Mouse (Mus musculus): ENCODE results near the gene Nfkbie. TPM values are rescaled to one million over a fixed set of nuclear protein-coding genes. Genes with fewer than 3 reads are reported as not detected.

The Nfkbie gene
- polyA plus RNA-seq (2012; rRNA removed), result 5.7 and 6.1 TPM in 2 replicates

GRCm38 (mm10) chr17:45555452-45556106, at the start of gene Nfkbie:
TSS of gene Nfkbie (plus strand) at chr17:45555703.
- peak; percentile 84 for DNase-seq (ENCODE audit: low spot score)

- no peak for DNase-seq (ENCODE audit: low spot score)
Measured at GRCm38 (mm10) chr17:45505941-45506465, 49.5 kb upstream of the Nfkbie start.

- peak; percentile 93 for DNase-seq (ENCODE audit: low spot score)
Measured at GRCm38 (mm10) chr17:45506700-45507189, 48.8 kb upstream of the Nfkbie start, which contains the start of gene Aars2. TSS of gene Aars2 (plus strand) at chr17:45506841.

GRCm38 (mm10) chr17:45510871-45511270, 44.6 kb upstream of the Nfkbie start:
- DNase-seq (ENCODE audit: low spot score), result no peak

GRCm38 (mm10) chr17:45511757-45512156, 43.7 kb upstream of the Nfkbie start:
- DNase-seq (ENCODE audit: low spot score), result no peak

GRCm38 (mm10) chr17:45515204-45515726, 40.2 kb upstream of the Nfkbie start:
- DNase-seq (ENCODE audit: low spot score), result no peak

- DNase-seq (ENCODE audit: low spot score), result no peak
Measured at GRCm38 (mm10) chr17:45515806-45516205, 39.7 kb upstream of the Nfkbie start.

- peak; percentile 48 for DNase-seq (ENCODE audit: low spot score)
Measured at GRCm38 (mm10) chr17:45516488-45516887, 39.0 kb upstream of the Nfkbie start.

- no peak for DNase-seq (ENCODE audit: low spot score)
Measured at GRCm38 (mm10) chr17:45517135-45517534, 38.4 kb upstream of the Nfkbie start.

- DNase-seq (ENCODE audit: low spot score), result no peak
Measured at GRCm38 (mm10) chr17:45517549-45518215, 37.8 kb upstream of the Nfkbie start.

- no peak for DNase-seq (ENCODE audit: low spot score)
Measured at GRCm38 (mm10) chr17:45518766-45519475, 36.6 kb upstream of the Nfkbie start.

- no peak for DNase-seq (ENCODE audit: low spot score)
Measured at GRCm38 (mm10) chr17:45520136-45520535, 35.4 kb upstream of the Nfkbie start.

- no peak for DNase-seq (ENCODE audit: low spot score)
Measured at GRCm38 (mm10) chr17:45523263-45523662, 32.2 kb upstream of the Nfkbie start, which contains the start of gene Tcte1. TSS of gene Tcte1 (plus strand) at chr17:45523434.

- no peak for DNase-seq (ENCODE audit: low spot score)
Measured at GRCm38 (mm10) chr17:45524961-45525360, 30.5 kb upstream of the Nfkbie start.

- DNase-seq (ENCODE audit: low spot score), result no peak
Measured at GRCm38 (mm10) chr17:45526571-45526970, 28.9 kb upstream of the Nfkbie start.

GRCm38 (mm10) chr17:45530346-45530782, 25.1 kb upstream of the Nfkbie start:
- no peak for DNase-seq (ENCODE audit: low spot score)

- DNase-seq (ENCODE audit: low spot score), result no peak
Measured at GRCm38 (mm10) chr17:45532896-45533295, 22.6 kb upstream of the Nfkbie start.

GRCm38 (mm10) chr17:45536264-45536663, 19.2 kb upstream of the Nfkbie start:
- DNase-seq (ENCODE audit: low spot score), result no peak

- no peak for DNase-seq (ENCODE audit: low spot score)
Measured at GRCm38 (mm10) chr17:45538394-45538793, 17.1 kb upstream of the Nfkbie start.

- DNase-seq (ENCODE audit: low spot score), result no peak
Measured at GRCm38 (mm10) chr17:45539664-45540063, 15.8 kb upstream of the Nfkbie start.

- no peak for DNase-seq (ENCODE audit: low spot score)
Measured at GRCm38 (mm10) chr17:45542129-45542528, 13.4 kb upstream of the Nfkbie start.

- DNase-seq (ENCODE audit: low spot score), result no peak
Measured at GRCm38 (mm10) chr17:45542705-45543104, 12.8 kb upstream of the Nfkbie start.

All from urinary bladder, adult 2 months (tissue).